Mouse (Mus musculus) hindbrain, embryonic 11.5 days (tissue): ENCODE measurements around the gene Fam69b. TPM values are rescaled to one million over a fixed set of nuclear protein-coding genes. Genes with fewer than 3 reads are reported as not detected.

Experiments used
- ATAC-seq: fragments of 200-750 bp; cut with Nextera tagmentation; 2 replicates; pipeline ENCODE4 v1.8.0; 2017; ENCODE audit warnings: mild to moderate bottlenecking, moderate TSS enrichment, moderate library complexity; ENCODE audit not compliant: low FRiP score
- DNase-seq: peaks from one replicate; pipeline ENCODE4 v3.0.0-alpha.2; 2015; ENCODE audit warnings: low spot score
- H3K27ac ChIP-seq: fragments of 300-500 bp; sonication (generic); 2 replicates; pipeline ENCODE4 v1.5.1; 2014; ENCODE audit warnings: mild to moderate bottlenecking, low read depth, low read length
- H3K27me3 ChIP-seq: fragments of 300-500 bp; sonication (generic); 2 replicates; pipeline ENCODE4 v1.6.1; 2014; ENCODE audit warnings: mild to moderate bottlenecking, low read length, moderate library complexity, mixed read lengths; ENCODE audit not compliant: control insufficient read depth, insufficient read depth
- H3K36me3 ChIP-seq: fragments of 300-500 bp; sonication (generic); 2 replicates; pipeline ENCODE4 v1.6.1; 2014; ENCODE audit warnings: mild to moderate bottlenecking, low read length, moderate library complexity, mixed read lengths; ENCODE audit not compliant: control insufficient read depth, insufficient read depth
- H3K4me1 ChIP-seq: fragments of 300-500 bp; sonication (generic); replicated peaks from 2 replicates; pipeline ENCODE4 v1.6.1; 2014; ENCODE audit warnings: low read length, mixed read lengths; ENCODE audit not compliant: control insufficient read depth, insufficient read depth
- H3K4me2 ChIP-seq: fragments of 300-500 bp; sonication (generic); replicated peaks from 2 replicates; pipeline ENCODE4 v1.6.1; 2014; ENCODE audit warnings: mild to moderate bottlenecking, low read depth, low read length
- H3K4me3 ChIP-seq: fragments of 300-500 bp; sonication (generic); 2 replicates; pipeline ENCODE4 v1.5.1; 2014; ENCODE audit warnings: low read depth, low read length
- H3K9ac ChIP-seq: fragments of 300-500 bp; sonication (generic); 2 replicates; pipeline ENCODE4 v1.6.1; 2014; ENCODE audit warnings: low read depth, low read length
- H3K9me3 ChIP-seq: fragments of 300-500 bp; sonication (generic); 2 replicates; pipeline ENCODE4 v1.6.1; 2016; ENCODE audit warnings: low read length; ENCODE audit not compliant: control insufficient read depth
- WGBS: fragments of 180-500 bp; shearing (Covaris S2); extraction: QIAGEN DNeasy Blood & Tissue Kit; methylation state at CpG from one replicate; pipeline ENCODE4 v1.1.7; 2014; 5-methylcytosine and 5-hydroxymethylcytosine counted together
- polyA plus RNA-seq: library from polyadenylated mRNA; unstranded; fragments of >200 nt; fragmentation: Nextera tagmentation; extraction: Ambion mirVana; gene quantifications from 2 replicates; pipeline ENCODE4 v1.2.1, GENCODE M21; 2014

The Fam69b gene
- polyA plus RNA-seq, 1 experiment from 2014 or later, result 38.4 TPM

GRCm38 (mm10) chr2:26594934-26595724 lies 33.1 kb upstream of the Fam69b start:
- no peak for DNase-seq
- H3K4me2 ChIP-seq, result no peak overlapping the region
- no peak overlapping the region for H3K4me3 ChIP-seq
- ATAC-seq, result no peak
- no peaks in the 10 kb centered on the region for H3K9me3 ChIP-seq
- H3K27me3 ChIP-seq, result no peaks in the 10 kb centered on the region; the same call in 1 of the 2 replicates
- H3K9ac ChIP-seq, result no peak overlapping the region
- H3K36me3 ChIP-seq, result no peaks in the 10 kb centered on the region
- no peak overlapping the region for H3K27ac ChIP-seq
- WGBS, result 77% methylated on average over 6 of the region's 6 CpGs
- H3K4me1 ChIP-seq, result no peaks in the 10 kb centered on the region

DNA sequence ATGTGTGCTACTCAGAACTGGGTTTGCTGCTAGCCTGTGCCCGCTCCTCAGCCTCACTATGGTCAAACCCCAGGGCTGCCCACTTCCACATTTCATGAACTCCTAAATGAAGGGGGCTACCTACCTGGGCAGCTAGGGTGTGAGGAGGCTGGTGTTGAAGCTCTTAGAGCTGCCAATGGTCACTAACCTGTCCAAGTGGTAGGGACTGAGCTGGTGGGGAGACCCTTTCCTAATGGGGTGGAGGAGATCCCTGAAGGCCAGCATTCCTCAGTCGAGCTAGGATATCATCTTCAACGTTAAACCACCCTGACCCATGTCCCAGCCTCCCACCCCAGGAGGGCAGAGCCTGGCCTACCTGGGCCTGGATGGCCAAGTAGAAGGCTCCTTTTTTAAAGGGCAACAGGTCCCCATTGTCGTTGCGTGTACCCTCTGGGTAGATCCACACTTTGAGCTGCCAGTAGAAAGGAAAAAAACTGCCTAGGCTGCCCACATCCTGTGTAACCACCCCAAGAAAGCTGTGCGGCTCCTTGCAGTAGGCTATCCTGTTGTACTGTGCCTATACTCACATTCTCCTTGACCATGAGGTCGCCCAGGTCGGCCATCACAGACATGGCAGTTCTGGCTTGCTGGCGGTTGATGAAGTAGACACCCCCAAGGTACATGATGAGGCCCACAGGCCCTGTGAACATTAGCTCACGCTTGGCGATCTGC lies 32.4 kb upstream of the Fam69b start:
- Histone ChIP-seq H3K27me3 (no peaks in the 10 kb centered on the region; the same call in 1 of the 2 replicates), H3K36me3 (no peaks in the 10 kb centered on the region), H3K4me2 (no peak overlapping the region), H3K9me3 (no peaks in the 10 kb centered on the region), H3K9ac (no peak overlapping the region), H3K27ac (no peak overlapping the region), H3K4me1 (no peaks in the 10 kb centered on the region), H3K4me3 (no peak overlapping the region)
- ATAC-seq, result no peak
- 83% methylated on average over 11 of the region's 11 CpGs for WGBS
- DNase-seq, result no peak

- Histone ChIP-seq H3K36me3 (no peaks in the 10 kb centered on the region), H3K4me3 (no peak overlapping the region), H3K4me1 (no peaks in the 10 kb centered on the region), H3K4me2 (no peak overlapping the region), H3K9me3 (no peaks in the 10 kb centered on the region), H3K9ac (no peak overlapping the region), H3K27ac (no peak overlapping the region), H3K27me3 (no peaks in the 10 kb centered on the region; the same call in 1 of the 2 replicates)
- ATAC-seq, result no peak
- WGBS, result 95% methylated on average over 3 of the region's 3 CpGs
- no peak for DNase-seq
Measured at GRCm38 (mm10) chr2:26596898-26597297, 31.4 kb upstream of the Fam69b start.

DNA sequence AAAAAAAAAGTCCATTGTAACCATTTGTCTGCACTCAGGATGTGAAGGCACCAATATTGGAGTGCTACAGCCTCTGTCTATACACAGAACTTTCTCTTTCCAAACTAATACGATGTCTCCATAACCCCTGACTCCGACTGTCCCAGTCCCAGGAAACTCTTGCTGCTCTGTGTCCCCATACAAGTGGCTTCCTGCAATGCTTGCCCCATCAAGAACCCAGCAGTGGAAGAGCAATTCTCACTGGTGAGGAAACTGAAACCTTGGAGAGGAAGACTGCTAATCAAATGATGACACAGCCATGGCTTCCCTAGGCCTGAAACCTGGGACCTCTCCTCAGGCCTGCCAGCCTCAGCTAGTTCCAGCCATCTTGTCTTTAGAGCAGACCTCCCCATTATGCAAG lies 30.4 kb upstream of the Fam69b start:
- WGBS, result 93% methylated on average over 2 of the region's 2 CpGs
- H3K4me1 ChIP-seq, result no peaks in the 10 kb centered on the region
- H3K9me3 ChIP-seq, result no peaks in the 10 kb centered on the region
- ATAC-seq (no peak), DNase-seq (no peak)
- H3K4me3 ChIP-seq, result no peak overlapping the region
- no peak overlapping the region for H3K4me2 ChIP-seq
- peaks cover 4% of the 10 kb centered on the region for H3K27me3 ChIP-seq
- H3K9ac ChIP-seq, result no peak overlapping the region
- no peaks in the 10 kb centered on the region for H3K36me3 ChIP-seq
- H3K27ac ChIP-seq, result no peak overlapping the region

DNA sequence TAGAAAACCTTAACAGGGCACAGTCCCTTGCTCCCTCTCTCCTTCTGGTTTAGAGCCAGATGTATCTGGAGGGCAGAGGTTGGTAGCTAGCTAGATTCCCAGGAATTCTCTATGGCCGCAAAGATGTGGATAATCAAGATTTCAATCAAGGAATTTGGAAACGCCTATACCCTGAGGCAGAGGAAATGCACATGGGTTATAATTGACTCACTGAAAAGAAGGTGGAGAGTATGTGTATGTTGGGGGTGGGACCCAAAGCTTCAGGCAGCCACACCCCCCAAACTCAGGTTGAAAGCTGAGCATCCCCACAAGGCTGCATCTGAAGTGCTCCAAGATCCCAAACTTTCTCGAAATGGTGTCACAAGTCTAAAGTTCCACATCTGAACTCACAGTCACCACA lies 29.8 kb upstream of the Fam69b start:
- H3K27me3 ChIP-seq, result peaks cover 10% of the 10 kb centered on the region
- 82% methylated on average over 3 of the region's 3 CpGs for WGBS
- H3K9ac ChIP-seq, result no peak overlapping the region
- no peak overlapping the region for H3K27ac ChIP-seq
- H3K36me3 ChIP-seq, result no peaks in the 10 kb centered on the region
- no peaks in the 10 kb centered on the region for H3K4me1 ChIP-seq
- H3K4me3 ChIP-seq, result no peak overlapping the region
- ATAC-seq (no peak), DNase-seq (no peak)
- no peaks in the 10 kb centered on the region for H3K9me3 ChIP-seq
- H3K4me2 ChIP-seq, result no peak overlapping the region

DNA sequence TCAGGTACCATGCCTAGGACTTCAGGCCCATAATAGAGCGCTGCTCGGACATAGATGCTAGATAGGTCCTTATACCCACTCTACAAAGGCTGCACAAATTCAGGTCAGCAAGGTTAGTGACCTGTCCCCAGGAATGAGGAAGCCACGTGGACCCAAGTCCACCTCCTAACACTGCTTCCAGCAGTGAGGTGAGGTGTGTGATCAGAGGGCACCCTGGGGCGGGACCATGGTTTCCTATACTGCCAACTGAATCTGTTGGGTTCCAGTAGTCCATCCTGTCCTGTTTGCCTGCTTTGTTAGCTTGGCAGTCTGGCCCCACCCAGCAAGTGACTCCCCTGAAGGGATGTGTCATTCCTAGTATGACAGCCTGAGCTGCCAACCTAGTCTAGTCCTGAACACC lies 28.3 kb upstream of the Fam69b start:
- Histone ChIP-seq H3K4me1 (peaks cover 3% of the 10 kb centered on the region; the same call in 1 of the 2 replicates), H3K4me2 (no peak overlapping the region), H3K36me3 (no peaks in the 10 kb centered on the region), H3K27ac (no peak overlapping the region), H3K27me3 (peaks cover 25% of the 10 kb centered on the region), H3K9me3 (no peaks in the 10 kb centered on the region), H3K4me3 (no peak overlapping the region), H3K9ac (no peak overlapping the region)
- ATAC-seq, result no peak
- DNase-seq, result no peak
- 84% methylated on average over 4 of the region's 4 CpGs for WGBS

GRCm38 (mm10) chr2:26600664-26601063 lies 27.6 kb upstream of the Fam69b start:
- Histone ChIP-seq H3K4me3 (no peak overlapping the region), H3K9me3 (no peaks in the 10 kb centered on the region), H3K4me2 (no peak overlapping the region), H3K27ac (no peak overlapping the region), H3K9ac (no peak overlapping the region), H3K36me3 (no peaks in the 10 kb centered on the region), H3K27me3 (peaks cover 25% of the 10 kb centered on the region), H3K4me1 (peaks cover 3% of the 10 kb centered on the region; the same call in 1 of the 2 replicates)
- DNase-seq (no peak), ATAC-seq (no peak)
- WGBS, result 88% methylated on average over 2 of the region's 2 CpGs

- no peak for ATAC-seq
- H3K27ac ChIP-seq, result no peak overlapping the region
- H3K4me2 ChIP-seq, result no peak overlapping the region
- H3K4me3 ChIP-seq, result no peak overlapping the region
- H3K9me3 ChIP-seq, result no peaks in the 10 kb centered on the region
- peaks cover 25% of the 10 kb centered on the region for H3K27me3 ChIP-seq
- DNase-seq, result no peak
- peaks cover 3% of the 10 kb centered on the region; the same call in 1 of the 2 replicates for H3K4me1 ChIP-seq
- H3K36me3 ChIP-seq, result no peaks in the 10 kb centered on the region
- no peak overlapping the region for H3K9ac ChIP-seq
- WGBS, result 95% methylated on average over 1 of the region's 1 CpGs
Measured at GRCm38 (mm10) chr2:26601595-26601994, 26.7 kb upstream of the Fam69b start.
